Mouse (Mus musculus) heart, postnatal 0 days (tissue): ENCODE data around the gene Nrbf2. TPM values are rescaled to one million over a fixed set of nuclear protein-coding genes. Genes with fewer than 3 reads are reported as not detected.

Source experiments
- ATAC-seq: fragments of 200-750 bp; cut with Nextera tagmentation; 2 replicates; pipeline ENCODE4 v1.8.0; 2017; ENCODE audit warnings: low read depth, moderate number of reproducible peaks, moderate library complexity; ENCODE audit not compliant: insufficient read depth
- DNase-seq: peaks from one replicate; pipeline ENCODE4 v3.0.0-alpha.2; 2016; ENCODE audit warnings: low spot score
- H3K27ac ChIP-seq: fragments of 300-500 bp; sonication (generic); 2 replicates; pipeline ENCODE4 v1.5.1; 2014; ENCODE audit warnings: low read depth, mild to moderate bottlenecking
- H3K27me3 ChIP-seq: fragments of 300-500 bp; sonication (generic); 2 replicates; pipeline ENCODE4 v1.6.1; 2014; ENCODE audit warnings: low read length, mixed read lengths; ENCODE audit not compliant: control insufficient read depth, insufficient read depth
- H3K36me3 ChIP-seq: fragments of 300-500 bp; sonication (generic); replicated peaks from 2 replicates; pipeline ENCODE4 v1.6.1; 2014; ENCODE audit warnings: low read length, mixed read lengths; ENCODE audit not compliant: control insufficient read depth, insufficient read depth
- H3K4me1 ChIP-seq: fragments of 300-500 bp; sonication (generic); 2 replicates; pipeline ENCODE4 v1.6.1; 2014; ENCODE audit warnings: antibody characterized with exemption; ENCODE audit not compliant: control insufficient read depth, insufficient read depth
- H3K4me2 ChIP-seq: fragments of 300-500 bp; sonication (generic); 2 replicates; pipeline ENCODE4 v1.6.1; 2014; ENCODE audit warnings: low read depth, mild to moderate bottlenecking, low read length, moderate library complexity
- H3K4me3 ChIP-seq: fragments of 300-500 bp; sonication (generic); 2 replicates; pipeline ENCODE4 v1.5.1; 2014; ENCODE audit warnings: low read depth, low read length
- H3K9ac ChIP-seq: fragments of 300-500 bp; sonication (generic); replicated peaks from 2 replicates; pipeline ENCODE4 v1.6.1; 2014; ENCODE audit warnings: low read depth, low read length, mixed read lengths
- H3K9me3 ChIP-seq: fragments of 300-500 bp; sonication (generic); replicated peaks from 2 replicates; pipeline ENCODE4 v1.6.1; 2016; ENCODE audit warnings: low read length; ENCODE audit not compliant: control insufficient read depth
- CTCF ChIP-seq: IDR thresholded peaks from 2 replicates; pipeline ENCODE4 v1.5.1; 2016; ENCODE audit warnings: antibody characterized with exemption, control low read depth, low read depth
- EP300 ChIP-seq: IDR thresholded peaks from 2 replicates; pipeline ENCODE4 v1.6.1; 2016; ENCODE audit warnings: antibody characterized with exemption, low read depth
- WGBS: fragments of 180-500 bp; shearing (Covaris S2); extraction: QIAGEN DNeasy Blood & Tissue Kit; methylation state at CpG from one replicate; pipeline ENCODE4 v1.1.7; 2014; 5-methylcytosine and 5-hydroxymethylcytosine counted together
- polyA plus RNA-seq: library from polyadenylated mRNA; unstranded; fragments of >200 nt; fragmentation: Nextera tagmentation; extraction: Ambion mirVana; gene quantifications from 2 replicates; pipeline ENCODE4 v1.2.1, GENCODE M21; 2015
- total RNA-seq: library from RNA; depleted of rRNA; stranded (reverse); fragments of >200 nt; gene quantifications from 2 replicates; pipeline ENCODE4 v1.2.3, GENCODE M21; 2014; ENCODE audit warnings: low replicate concordance

Nrbf2 gene
- total and polyA plus RNA-seq, 2 experiments from 2014 or later: 12.5 to 24.3 TPM

DNA sequence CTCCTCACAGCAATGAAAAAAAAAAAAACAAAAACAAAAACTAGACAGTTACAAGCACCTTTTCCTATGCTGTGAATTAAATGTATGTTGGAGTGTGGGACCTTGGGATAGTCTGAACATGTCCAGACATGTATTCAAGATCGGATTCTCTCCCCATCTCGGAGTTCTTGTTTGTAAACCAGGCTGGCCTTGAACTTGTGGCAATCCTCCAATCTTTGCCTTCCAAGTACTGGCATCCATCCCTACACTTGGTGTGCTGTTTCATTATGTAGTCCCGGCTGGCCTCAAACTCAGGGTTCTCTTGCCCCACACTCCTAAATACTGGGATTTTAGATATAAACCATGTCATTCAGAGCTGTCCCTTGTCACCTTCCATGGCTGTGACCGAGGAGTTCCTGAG lies 14.2 kb upstream of the Nrbf2 start:
- Histone ChIP-seq H3K4me3 (no peak overlapping the region), H3K9me3 (no peaks in the 10 kb centered on the region), H3K36me3 (no peaks in the 10 kb centered on the region), H3K27me3 (no peaks in the 10 kb centered on the region), H3K9ac (no peak overlapping the region), H3K4me2 (no peak overlapping the region), H3K27ac (no peak overlapping the region), H3K4me1 (peaks cover 12% of the 10 kb centered on the region)
- WGBS: 76% methylated on average over 4 of the region's 4 CpGs
- TF ChIP-seq EP300 (no peak), CTCF (no peak)
- ATAC-seq: no peak
- DNase-seq: no peak

DNA sequence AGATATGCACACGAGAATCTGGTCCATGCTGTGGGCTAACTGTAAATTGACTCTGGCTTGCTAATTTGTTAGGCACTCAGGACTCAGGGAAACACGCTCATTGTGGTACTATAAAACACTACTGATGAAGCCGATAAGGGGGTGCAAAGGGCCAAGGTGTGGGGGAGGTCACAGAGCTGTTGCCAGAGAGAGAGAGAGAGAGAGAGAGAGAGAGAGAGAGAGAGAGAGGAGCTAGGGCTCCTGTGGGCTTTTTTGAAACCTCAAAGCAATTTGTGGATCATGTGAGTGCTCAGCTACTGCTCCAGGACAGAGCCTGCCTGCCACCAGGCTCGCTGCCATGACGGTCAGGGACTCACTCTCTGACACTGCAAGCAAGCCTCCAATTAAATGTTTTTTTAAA lies 13.8 kb upstream of the Nrbf2 start:
- DNase-seq (no peak), ATAC-seq (no peak)
- no peaks in the 10 kb centered on the region for H3K9me3 ChIP-seq
- no peaks in the 10 kb centered on the region for H3K27me3 ChIP-seq
- H3K4me2 ChIP-seq: no peak overlapping the region
- WGBS: 55% methylated on average over 5 of the region's 5 CpGs
- TF ChIP-seq EP300 (no peak), CTCF (no peak)
- no peak overlapping the region for H3K27ac ChIP-seq
- H3K4me1 ChIP-seq: peaks cover 12% of the 10 kb centered on the region
- no peaks in the 10 kb centered on the region for H3K36me3 ChIP-seq
- H3K9ac ChIP-seq: no peak overlapping the region
- no peak overlapping the region for H3K4me3 ChIP-seq

DNA sequence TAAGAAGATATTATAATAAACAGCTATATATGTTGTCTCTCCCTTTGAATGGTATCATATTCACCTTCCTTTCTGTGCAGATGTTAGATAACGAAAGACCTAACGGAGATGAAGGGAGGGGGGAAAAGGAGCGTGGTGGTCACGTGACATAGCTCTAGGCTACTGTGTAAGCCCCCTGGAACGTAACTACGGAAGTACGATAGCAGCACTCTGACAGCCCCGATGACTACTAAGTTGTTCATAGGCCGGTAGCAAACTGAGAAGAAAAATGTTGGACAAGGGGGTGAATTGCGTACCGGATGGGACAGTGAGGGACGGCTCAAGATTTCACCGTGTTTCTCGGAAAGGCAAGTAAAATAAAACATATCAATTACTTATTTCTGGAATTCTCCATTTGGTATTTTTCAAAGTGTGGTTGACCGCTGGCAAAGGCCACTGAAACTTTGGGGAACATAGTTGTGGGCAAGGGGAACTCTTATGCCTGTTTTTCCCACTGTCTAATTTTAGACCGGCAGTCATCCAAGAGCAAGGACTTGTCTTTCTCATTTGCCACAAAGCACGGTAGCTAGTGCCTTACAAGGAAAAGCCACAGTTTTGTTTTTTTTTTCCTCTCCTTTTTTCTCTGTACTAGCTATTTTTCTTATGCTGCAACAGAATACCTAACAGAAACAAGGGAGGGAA lies 12.2 kb upstream of the Nrbf2 start:
- Histone ChIP-seq H3K27ac (no peak overlapping the region; the same call in 1 of the 2 replicates), H3K36me3 (no peaks in the 10 kb centered on the region), H3K4me1 (peaks cover 12% of the 10 kb centered on the region), H3K4me3 (no peak overlapping the region), H3K4me2 (no peak overlapping the region), H3K9ac (no peak overlapping the region), H3K9me3 (no peaks in the 10 kb centered on the region), H3K27me3 (no peaks in the 10 kb centered on the region)
- DNase-seq (no peak), ATAC-seq (no peak)
- TF ChIP-seq CTCF (no peak), EP300 (no peak)
- 79% methylated on average over 17 of the region's 17 CpGs for WGBS

DNA sequence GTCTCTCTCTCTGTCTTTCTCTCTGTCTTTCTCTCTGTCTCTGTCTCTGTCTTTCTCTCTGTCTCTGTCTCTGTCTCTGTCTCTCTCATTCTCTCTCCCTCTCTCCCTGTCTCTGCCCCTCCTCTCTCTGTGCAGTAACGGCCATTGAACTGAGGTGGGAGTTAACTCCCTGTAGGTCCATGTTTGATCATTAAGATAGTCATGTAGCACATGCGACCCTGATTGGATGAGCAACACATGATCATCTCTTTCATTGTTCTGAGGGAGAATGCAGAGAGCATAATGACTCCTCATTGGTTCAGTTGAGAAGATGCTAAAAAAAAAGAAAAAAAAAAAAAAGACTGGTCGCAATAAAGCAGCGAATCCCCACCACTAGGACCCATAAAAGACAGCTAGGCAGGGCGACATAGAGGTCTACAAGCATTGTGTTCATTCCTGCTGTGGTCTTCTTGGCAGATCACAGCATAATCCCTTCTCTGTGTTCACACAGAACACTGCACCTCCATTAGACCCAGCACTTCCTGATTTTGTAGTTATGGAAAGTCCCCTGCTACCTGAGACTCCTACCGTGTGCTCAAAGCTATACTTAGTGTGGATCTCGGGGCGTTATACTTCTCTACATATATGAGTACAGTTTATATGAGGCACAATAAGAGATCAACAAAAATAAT lies 11.5 kb upstream of the Nrbf2 start:
- H3K27ac ChIP-seq: no peak overlapping the region
- no peaks in the 10 kb centered on the region for H3K9me3 ChIP-seq
- WGBS: 76% methylated on average over 8 of the region's 8 CpGs
- no peak overlapping the region for H3K9ac ChIP-seq
- TF ChIP-seq EP300 (no peak), CTCF (no peak)
- no peak for DNase-seq
- no peak for ATAC-seq
- H3K36me3 ChIP-seq: no peaks in the 10 kb centered on the region
- H3K4me1 ChIP-seq: peaks cover 12% of the 10 kb centered on the region
- H3K27me3 ChIP-seq: no peaks in the 10 kb centered on the region
- no peak overlapping the region for H3K4me2 ChIP-seq
- H3K4me3 ChIP-seq: no peak overlapping the region

DNA sequence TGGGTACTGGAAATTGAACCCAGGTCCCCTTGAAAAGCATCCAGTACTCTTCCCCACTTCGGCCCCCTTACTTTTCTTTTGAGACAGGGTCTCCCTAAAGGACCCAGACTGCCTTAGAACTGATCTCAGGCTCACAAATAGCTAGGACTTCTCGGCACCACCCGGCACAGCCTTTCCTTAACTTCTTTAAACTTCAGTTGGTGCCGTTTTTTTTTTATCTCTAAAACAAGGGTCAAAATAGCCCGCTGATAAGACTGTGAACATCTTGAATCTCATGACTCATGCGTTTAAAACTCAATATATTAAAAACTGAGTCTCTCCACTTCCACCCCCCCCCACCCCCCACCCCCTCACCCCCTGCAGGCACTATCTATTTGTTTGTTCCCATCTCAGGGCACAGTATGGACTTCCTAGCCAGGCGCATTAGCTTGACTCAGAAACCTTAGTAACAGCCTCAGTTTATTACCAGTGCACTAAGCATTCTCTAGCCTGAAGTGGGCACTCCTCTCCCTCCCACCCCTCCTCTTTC lies 10.9 kb upstream of the Nrbf2 start:
- no peak for TF ChIP-seq CTCF
- no peak for TF ChIP-seq EP300
- no peak overlapping the region for H3K4me3 ChIP-seq
- no peaks in the 10 kb centered on the region for H3K27me3 ChIP-seq
- no peak overlapping the region for H3K4me2 ChIP-seq
- no peaks in the 10 kb centered on the region for H3K9me3 ChIP-seq
- no peak for DNase-seq
- 43% methylated on average over 7 of the region's 7 CpGs for WGBS
- no peak overlapping the region for H3K27ac ChIP-seq
- no peak overlapping the region for H3K9ac ChIP-seq
- no peaks in the 10 kb centered on the region for H3K36me3 ChIP-seq
- H3K4me1 ChIP-seq: peaks cover 15% of the 10 kb centered on the region
- ATAC-seq: no peak
